Mouse (Mus musculus) lung, postnatal 0 days (tissue): Measurements from ENCODE around the gene Dmrt3. TPM values are rescaled to one million over a fixed set of nuclear protein-coding genes. Genes with fewer than 3 reads are reported as not detected.

Experiments
- ATAC-seq: fragments of 200-750 bp; cut with Nextera tagmentation; 2 replicates; pipeline ENCODE4 v1.8.0; 2017; ENCODE audit warnings: moderate library complexity
- DNase-seq: peaks from one replicate; pipeline ENCODE4 v3.0.0-alpha.2; 2016; ENCODE audit warnings: low spot score
- H3K27ac ChIP-seq: fragments of 300-500 bp; sonication (generic); 2 replicates; pipeline ENCODE4 v1.5.1; 2014; ENCODE audit warnings: antibody characterized with exemption, mild to moderate bottlenecking, low read length, mixed read lengths
- H3K27me3 ChIP-seq: fragments of 300-500 bp; sonication (generic); replicated peaks from 2 replicates; pipeline ENCODE4 v1.6.1; 2014; ENCODE audit warnings: low read length, mixed read lengths; ENCODE audit not compliant: insufficient read depth
- H3K36me3 ChIP-seq: fragments of 300-500 bp; sonication (generic); 2 replicates; pipeline ENCODE4 v1.6.1; 2014; ENCODE audit warnings: low read length, mixed read lengths; ENCODE audit not compliant: insufficient read depth
- H3K4me1 ChIP-seq: fragments of 300-500 bp; sonication (generic); 2 replicates; pipeline ENCODE4 v1.6.1; 2014; ENCODE audit warnings: antibody characterized with exemption, low read depth, low read length, mixed read lengths; ENCODE audit not compliant: insufficient read depth
- H3K4me2 ChIP-seq: fragments of 300-500 bp; sonication (generic); replicated peaks from 2 replicates; pipeline ENCODE4 v1.6.1; 2014; ENCODE audit warnings: low read depth, mild to moderate bottlenecking, low read length, moderate library complexity, mixed read lengths
- H3K4me3 ChIP-seq: fragments of 300-500 bp; sonication (generic); 2 replicates; pipeline ENCODE4 v1.5.1; 2014; ENCODE audit warnings: low read depth, low read length
- H3K9ac ChIP-seq: fragments of 300-500 bp; sonication (generic); replicated peaks from 2 replicates; pipeline ENCODE4 v1.6.1; 2014; ENCODE audit warnings: low read depth, mild to moderate bottlenecking
- H3K9me3 ChIP-seq: fragments of 300-500 bp; sonication (generic); 2 replicates; pipeline ENCODE4 v1.6.1; 2016; ENCODE audit warnings: low read length, mixed read lengths
- CTCF ChIP-seq: IDR thresholded peaks from 2 replicates; pipeline ENCODE4 v1.5.1; 2016; ENCODE audit warnings: antibody characterized with exemption, mild to moderate bottlenecking
- EP300 ChIP-seq: IDR thresholded peaks from 2 replicates; pipeline ENCODE4 v1.6.1; 2016; ENCODE audit warnings: antibody characterized with exemption, mild to moderate bottlenecking, control low read depth
- WGBS: fragments of 180-500 bp; shearing (Covaris S2); extraction: QIAGEN DNeasy Blood & Tissue Kit; methylation state at CpG from one replicate; pipeline ENCODE4 v1.1.7; 2014; 5-methylcytosine and 5-hydroxymethylcytosine counted together
- polyA plus RNA-seq: library from polyadenylated mRNA; unstranded; fragments of >200 nt; fragmentation: Nextera tagmentation; extraction: Ambion mirVana; gene quantifications from 2 replicates; pipeline ENCODE4 v1.2.1, GENCODE M21; 2015

The Dmrt3 gene
- polyA plus RNA-seq, 1 experiment from 2014 or later, result 0.07 TPM

GRCm38 (mm10) chr19:25608961-25609850 lies 895 bp upstream of the Dmrt3 start:
- H3K4me2 ChIP-seq, result peak overlapping the region; percentile 61
- DNase-seq (no peak), ATAC-seq (no peak)
- H3K36me3 ChIP-seq, result no peaks in the 10 kb centered on the region
- WGBS, result 2% methylated on average over 33 of the region's 33 CpGs
- H3K4me1 ChIP-seq, result peaks cover 17% of the 10 kb centered on the region
- H3K27ac ChIP-seq, result no peak overlapping the region
- peaks cover 90% of the 10 kb centered on the region for H3K27me3 ChIP-seq
- TF ChIP-seq CTCF, result no peak
- TF ChIP-seq EP300, result no peak
- H3K9ac ChIP-seq, result no peak overlapping the region
- no peaks in the 10 kb centered on the region for H3K9me3 ChIP-seq
- H3K4me3 ChIP-seq, result no peak overlapping the region

GRCm38 (mm10) chr19:25610411-25611111 lies 460 bp downstream of the Dmrt3 start:
- peak; percentile 43 for ATAC-seq
- TF ChIP-seq EP300, result no peak
- no peak for TF ChIP-seq CTCF

GRCm38 (mm10) chr19:25611116-25611515 lies 1.0 kb downstream of the Dmrt3 start:
- H3K4me2 ChIP-seq, result peak overlapping the region; percentile 61
- ATAC-seq (peak; percentile 23; the same call in 1 of the 2 replicates), DNase-seq (no peak)
- H3K27me3 ChIP-seq, result peaks cover 90% of the 10 kb centered on the region
- H3K36me3 ChIP-seq, result no peaks in the 10 kb centered on the region
- peak overlapping the region; percentile 31 for H3K4me3 ChIP-seq
- TF ChIP-seq EP300, result no peak
- TF ChIP-seq CTCF, result no peak
- WGBS, result 1% methylated on average over 18 of the region's 42 CpGs
- H3K4me1 ChIP-seq, result peaks cover 10% of the 10 kb centered on the region
- H3K9me3 ChIP-seq, result no peaks in the 10 kb centered on the region
- H3K9ac ChIP-seq, result no peak overlapping the region
- H3K27ac ChIP-seq, result no peak overlapping the region

More at GRCm38 (mm10) chr19:25610411-25611111, 460 bp downstream of the Dmrt3 start:
- H3K9ac ChIP-seq, result no peak overlapping the region
- H3K27me3 ChIP-seq, result peaks cover 90% of the 10 kb centered on the region
- WGBS, result 1% methylated on average over 36 of the region's 71 CpGs
- peak overlapping the region; percentile 61 for H3K4me2 ChIP-seq
- no peaks in the 10 kb centered on the region for H3K36me3 ChIP-seq
- H3K4me3 ChIP-seq, result peak overlapping the region; percentile 31
- no peak overlapping the region for H3K27ac ChIP-seq
- no peak for DNase-seq
- H3K4me1 ChIP-seq, result peaks cover 16% of the 10 kb centered on the region
- H3K9me3 ChIP-seq, result no peaks in the 10 kb centered on the region

- no peaks in the 10 kb centered on the region for H3K9me3 ChIP-seq
- peaks cover 8% of the 10 kb centered on the region; the same call in 1 of the 2 replicates for H3K4me1 ChIP-seq
- H3K27ac ChIP-seq, result no peak overlapping the region
- no peak overlapping the region for H3K4me2 ChIP-seq
- no peak overlapping the region for H3K9ac ChIP-seq
- TF ChIP-seq EP300, result no peak
- no peak for TF ChIP-seq CTCF
- H3K36me3 ChIP-seq, result no peaks in the 10 kb centered on the region
- WGBS, result 11% methylated on average over 16 of the region's 16 CpGs
- no peak for ATAC-seq
- no peak overlapping the region for H3K4me3 ChIP-seq
- no peak for DNase-seq
- peaks cover 86% of the 10 kb centered on the region for H3K27me3 ChIP-seq
Observed at GRCm38 (mm10) chr19:25611876-25612805, 2.0 kb downstream of the Dmrt3 start.

- no peak overlapping the region for H3K4me3 ChIP-seq
- ATAC-seq, result no peak
- H3K4me2 ChIP-seq, result no peak overlapping the region
- H3K27me3 ChIP-seq, result peaks cover 86% of the 10 kb centered on the region
- H3K9me3 ChIP-seq, result no peaks in the 10 kb centered on the region
- H3K27ac ChIP-seq, result no peak overlapping the region
- H3K9ac ChIP-seq, result no peak overlapping the region
- 10% methylated on average over 6 of the region's 6 CpGs for WGBS
- no peak for DNase-seq
- TF ChIP-seq CTCF (no peak), EP300 (no peak)
- H3K4me1 ChIP-seq, result peaks cover 8% of the 10 kb centered on the region; the same call in 1 of the 2 replicates
- no peaks in the 10 kb centered on the region for H3K36me3 ChIP-seq
Observed at GRCm38 (mm10) chr19:25612806-25613295, 2.8 kb downstream of the Dmrt3 start.
